Mouse (Mus musculus): ENCODE measurements around the gene Hilpda.

Gene Hilpda

DNA sequence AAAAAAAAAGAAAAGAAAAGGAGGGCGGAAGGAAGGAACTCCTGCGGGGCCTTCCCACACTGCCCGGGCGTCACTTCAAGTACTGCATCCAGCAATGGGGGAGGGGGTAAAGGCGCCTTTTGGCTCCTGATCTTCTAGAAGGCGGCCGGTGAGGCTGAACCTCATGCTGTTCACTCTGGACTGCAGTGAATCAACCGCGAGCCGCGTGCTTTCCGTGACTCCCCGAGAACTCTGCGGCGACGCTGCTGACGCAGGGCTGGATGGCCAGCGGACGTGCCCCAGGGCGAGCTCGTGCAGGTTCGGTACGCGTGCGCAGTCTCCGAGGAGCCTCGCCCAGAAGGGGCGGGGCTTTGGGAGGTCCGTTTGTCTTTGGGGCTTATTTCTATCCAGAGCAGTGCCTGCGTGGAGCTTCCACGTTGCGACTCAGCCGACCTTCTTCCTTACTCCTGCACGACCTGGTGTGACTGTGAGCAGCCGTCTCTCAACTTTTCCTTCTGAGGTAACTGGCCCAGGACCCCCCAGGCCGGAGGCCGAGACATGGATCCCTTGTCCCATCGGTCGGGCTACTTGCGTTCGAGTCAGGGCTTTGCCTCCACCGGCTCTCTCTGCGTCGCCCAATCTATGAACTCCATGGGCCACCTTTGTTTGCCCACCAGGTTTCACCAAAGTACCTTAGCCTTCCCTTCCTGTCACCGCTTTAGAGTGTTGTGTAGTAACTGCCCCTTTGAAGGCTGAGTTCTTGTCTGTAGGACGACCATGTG lies at the start of gene Hilpda:
Gene Hilpda, plus strand, starts transcription at position 177 of the 761 bp plus-strand sequence.
- DNase-seq (ENCODE audit: low spot score in 2 of 2): peak; percentile 87 to 94

DNA sequence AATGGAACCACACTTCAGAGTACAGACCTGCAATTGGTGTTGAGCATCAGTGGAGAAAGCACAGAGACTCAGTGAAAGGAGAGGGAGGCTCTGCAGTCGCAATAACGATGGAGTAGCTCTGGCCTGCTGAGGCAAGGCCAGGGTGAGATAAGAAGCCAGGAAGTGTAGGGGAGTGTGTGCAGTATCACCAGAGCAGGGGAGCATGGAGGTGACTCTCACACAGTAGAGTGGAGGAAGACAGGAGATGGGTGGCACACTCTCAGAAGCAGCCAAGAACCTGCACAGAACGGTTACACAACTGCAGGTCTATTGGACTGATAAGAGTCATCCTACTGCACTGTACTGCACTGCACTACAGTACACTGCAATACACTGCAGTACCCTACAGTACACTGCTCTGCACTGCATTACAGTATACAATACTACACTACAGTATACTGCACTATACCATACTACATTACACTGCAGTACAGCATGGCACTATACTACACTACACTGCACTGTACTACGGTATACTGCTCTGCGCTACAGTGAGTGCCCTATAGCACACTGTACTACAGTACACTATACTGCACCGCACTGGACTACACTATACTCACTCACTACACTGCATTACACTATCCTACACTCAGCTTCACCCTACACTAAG lies 42.9 kb upstream of the Hilpda start:
- no peak for DNase-seq (ENCODE audit: low spot score in 2 of 2)

- DNase-seq (ENCODE audit: low spot score in 2 of 2): no peak
Measured at GRCm38 (mm10) chr6:29230386-29230785, 41.9 kb upstream of the Hilpda start.

DNA sequence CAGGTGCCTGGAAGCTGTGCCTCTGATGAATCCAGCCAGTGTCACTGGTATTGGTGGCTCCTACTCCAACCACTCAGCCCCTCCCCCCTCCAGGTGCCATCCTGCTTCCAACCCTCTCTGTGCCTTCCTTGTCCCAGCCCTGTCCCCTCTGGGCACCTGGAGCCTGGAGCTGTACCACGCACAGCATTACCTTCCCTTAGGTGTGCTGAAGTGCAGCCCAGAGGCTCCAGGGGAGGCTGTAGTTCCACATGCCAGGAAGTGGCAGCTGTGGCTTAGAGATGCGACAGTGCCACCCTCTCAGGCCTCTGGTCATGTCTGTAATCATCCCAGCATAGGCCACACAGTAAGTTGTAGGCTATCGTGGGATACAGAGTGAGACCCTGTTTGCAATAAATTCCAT lies 40.5 kb upstream of the Hilpda start:
- DNase-seq (ENCODE audit: low spot score in 2 of 2): no peak

GRCm38 (mm10) chr6:29232321-29232720 lies 40.0 kb upstream of the Hilpda start:
- no peak for DNase-seq (ENCODE audit: low spot score in 2 of 2)

DNA sequence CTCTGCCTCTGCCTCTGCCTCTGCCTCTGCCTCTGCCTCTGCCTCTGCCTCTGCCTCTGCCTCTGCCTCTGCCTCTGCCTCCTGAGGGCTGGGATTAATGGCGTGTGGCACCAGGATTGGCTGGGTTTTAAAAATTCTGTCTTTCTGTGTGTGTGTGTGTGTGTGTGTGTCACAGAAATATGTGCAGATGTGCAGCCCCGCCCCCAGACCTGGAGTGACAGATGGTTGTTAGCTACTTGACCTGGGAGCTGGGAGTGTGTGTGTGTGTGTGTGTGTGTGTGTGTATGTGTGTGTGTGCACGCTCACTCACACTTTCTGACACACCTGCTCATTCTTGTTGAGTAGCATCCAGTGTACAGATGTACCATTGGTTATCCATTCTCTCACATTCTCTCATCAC lies 38.6 kb upstream of the Hilpda start:
- no peak for DNase-seq (ENCODE audit: low spot score in 2 of 2)

GRCm38 (mm10) chr6:29234272-29234671 lies 38.0 kb upstream of the Hilpda start:
- DNase-seq (ENCODE audit: low spot score in 2 of 2): no peak

- peak in 1 of 2 experiments; percentile 24 for DNase-seq (ENCODE audit: low spot score in 2 of 2)
Measured at GRCm38 (mm10) chr6:29240806-29241205, 31.5 kb upstream of the Hilpda start.

GRCm38 (mm10) chr6:29241697-29242096 lies 30.6 kb upstream of the Hilpda start:
- DNase-seq (ENCODE audit: low spot score in 2 of 2): no peak

- DNase-seq (ENCODE audit: low spot score in 2 of 2): no peak
Measured at GRCm38 (mm10) chr6:29242265-29242664, 30.0 kb upstream of the Hilpda start.

- DNase-seq (ENCODE audit: low spot score in 2 of 2): no peak
Measured at GRCm38 (mm10) chr6:29245272-29246120, 26.8 kb upstream of the Hilpda start.

GRCm38 (mm10) chr6:29246183-29246582 lies 26.1 kb upstream of the Hilpda start:
- no peak for DNase-seq (ENCODE audit: low spot score in 2 of 2)

DNA sequence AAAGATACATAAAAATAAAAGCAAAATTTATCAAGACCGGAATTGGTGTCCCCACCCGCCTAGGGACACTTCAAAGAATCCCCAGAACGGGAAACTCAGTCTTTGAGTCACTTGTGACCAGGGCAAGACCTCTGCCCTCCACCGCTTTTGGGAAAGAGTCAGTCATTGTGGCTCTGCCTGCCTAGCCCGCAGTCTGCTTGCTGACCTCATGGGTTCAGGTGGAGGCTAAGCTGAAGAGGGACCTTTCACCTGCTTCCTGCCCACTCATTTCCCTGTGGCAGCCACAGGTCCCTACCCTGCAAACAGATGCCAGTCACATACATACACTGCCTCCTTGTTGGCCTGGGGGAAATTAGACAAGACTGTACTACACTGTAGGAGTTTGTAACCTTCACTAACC lies 25.7 kb upstream of the Hilpda start:
- peak; percentile 25 to 29 for DNase-seq (ENCODE audit: low spot score in 2 of 2)

- DNase-seq (ENCODE audit: low spot score in 2 of 2): no peak
Measured at GRCm38 (mm10) chr6:29247072-29247471, 25.2 kb upstream of the Hilpda start.

DNA sequence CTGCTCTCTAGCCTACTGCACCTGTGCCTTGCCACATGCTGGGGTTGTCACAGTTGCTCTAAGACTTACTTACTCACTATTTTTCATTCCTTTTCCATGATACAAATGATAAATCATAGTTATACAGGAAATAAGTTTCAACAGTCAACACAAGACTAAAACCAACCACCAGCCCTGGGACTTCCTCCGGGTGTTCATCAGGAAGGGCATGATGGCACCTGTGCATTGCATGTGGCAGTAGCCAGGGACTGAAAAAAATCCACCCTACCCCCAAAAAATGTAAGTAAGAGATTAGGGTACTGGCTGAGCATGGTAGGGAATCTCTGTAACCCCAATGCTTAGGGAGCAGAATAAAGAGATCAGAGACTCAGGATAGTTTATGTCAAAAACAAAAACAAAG lies 12.9 kb upstream of the Hilpda start:
- DNase-seq (ENCODE audit: low spot score in 2 of 2): no peak

DNA sequence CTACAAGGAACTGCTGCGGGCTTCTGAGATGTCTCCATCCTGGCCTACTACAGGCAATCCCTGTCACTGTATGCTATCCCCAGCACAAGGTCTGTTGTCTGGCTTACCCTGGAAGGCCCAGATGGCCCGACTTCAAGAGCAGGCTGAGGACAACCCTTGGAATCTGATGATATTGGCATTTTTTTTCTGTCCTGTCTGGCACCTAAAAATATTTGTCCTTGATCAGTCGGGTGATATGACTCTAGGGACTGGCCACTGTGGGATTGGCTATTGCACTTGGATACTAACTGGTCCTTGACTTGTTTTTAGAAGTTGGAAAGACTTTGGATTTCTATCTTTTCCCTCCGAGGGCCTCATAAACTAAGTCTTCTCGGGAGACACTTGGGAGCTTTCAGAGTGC lies 10.5 kb upstream of the Hilpda start:
- no peak for DNase-seq (ENCODE audit: low spot score in 2 of 2)

- peak in 1 of 2 experiments; percentile 62 for DNase-seq (ENCODE audit: low spot score in 2 of 2)
Measured at GRCm38 (mm10) chr6:29263650-29264455, 8.4 kb upstream of the Hilpda start.

DNA sequence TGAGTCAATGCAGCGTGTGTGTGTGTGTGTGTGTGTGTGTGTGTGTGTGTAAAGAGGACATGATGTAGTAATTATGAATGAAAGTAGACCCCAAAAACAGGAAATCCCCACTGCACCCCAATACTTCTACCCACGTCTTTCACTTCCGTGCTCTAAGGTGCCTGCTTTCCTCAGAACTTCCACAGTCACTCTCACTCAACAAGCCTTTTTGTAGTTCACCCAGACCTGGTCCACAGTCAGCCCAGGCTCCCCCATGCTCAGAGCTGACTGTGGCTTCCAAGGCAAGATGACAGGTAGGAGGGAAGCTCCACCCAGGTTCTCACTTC lies 7.9 kb upstream of the Hilpda start:
- DNase-seq (ENCODE audit: low spot score in 2 of 2): no peak

GRCm38 (mm10) chr6:29266936-29267335 lies 5.4 kb upstream of the Hilpda start:
- DNase-seq (ENCODE audit: low spot score in 2 of 2): no peak

DNA sequence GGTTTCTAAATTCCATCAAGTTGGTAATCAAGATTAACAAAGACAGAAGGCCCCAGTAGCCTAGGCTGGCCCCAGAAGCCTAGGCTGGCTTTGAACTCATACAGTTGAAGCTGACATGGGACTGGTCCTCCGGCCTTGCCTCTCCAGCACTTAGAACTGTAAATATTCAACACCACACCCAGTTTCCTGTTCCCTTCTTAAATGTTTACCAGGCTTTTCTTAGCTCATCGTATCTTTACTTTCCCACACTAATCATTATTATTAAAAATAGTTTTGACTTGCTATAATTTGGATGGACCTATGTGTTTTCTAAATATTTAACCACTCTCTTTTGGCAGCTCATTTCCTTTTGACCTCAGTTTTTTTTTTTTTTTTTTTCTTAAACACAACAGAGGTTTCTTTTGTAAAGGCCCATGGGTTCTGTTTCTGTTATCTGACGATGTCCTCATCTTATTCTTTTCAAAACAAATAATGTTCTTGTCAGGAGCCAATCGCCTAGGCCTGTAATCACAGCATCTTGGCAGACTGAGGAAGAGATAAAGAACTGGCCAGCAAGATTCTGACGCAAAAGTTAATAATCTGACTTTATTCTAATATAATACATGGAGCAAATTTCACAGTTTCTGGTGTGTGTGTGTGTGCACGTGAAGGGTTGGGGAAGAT lies 3.2 kb upstream of the Hilpda start:
- DNase-seq (ENCODE audit: low spot score in 2 of 2): no peak

GRCm38 (mm10) chr6:29270961-29271360 lies 1.3 kb upstream of the Hilpda start:
- DNase-seq (ENCODE audit: low spot score in 2 of 2): peak in 1 of 2 experiments; percentile 20
